Mouse (Mus musculus): ENCODE measurements around the gene Gm45213.
"Not testable (repeated sequence)": the region's sequence is repeated elsewhere in the genome, so short reads cannot be mapped to it uniquely, and the experiment has no call there.

- not testable (repeated sequence) for TF ChIP-seq POLR2A (IDR thresholded peaks at IDR 0.05; ENCODE audit: insufficient read length, low read depth); MAX (IDR thresholded peaks at IDR 0.05; ENCODE audit: low read depth); E2F4 (IDR thresholded peaks at IDR 0.05; ENCODE audit: insufficient read depth)
These were observed 12.0 kb downstream of the Gm45213 start for GRCm38 (mm10) chr7:66055356-66055755.

Data from myocyte (in vitro differentiated cells).